Mouse (Mus musculus) cerebellum, postnatal 25 days (tissue): ENCODE results near the gene Rpf1.

Source experiments
- DNase-seq, 2 experiments: peaks; one replicate each; pipeline ENCODE4 v3.0.0; 2021; ENCODE audit warnings: mixed read lengths in 2 of 2

Gene Rpf1

GRCm38 (mm10) chr3:146520798-146521651, at the start of gene Rpf1:
Rpf1 (minus strand) TSS chr3:146521429.
- peak; percentile 92 for DNase-seq

GRCm38 (mm10) chr3:146570939-146571338, 49.7 kb upstream of the Rpf1 start:
- no peak for DNase-seq

GRCm38 (mm10) chr3:146570148-146570782, 49.0 kb upstream of the Rpf1 start, which contains the start of gene Uox:
Uox (plus strand) TSS chr3:146570426.
- DNase-seq: no peak

GRCm38 (mm10) chr3:146569594-146569993, 48.4 kb upstream of the Rpf1 start:
- no peak for DNase-seq

GRCm38 (mm10) chr3:146567884-146568530, 46.8 kb upstream of the Rpf1 start:
- no peak for DNase-seq

- DNase-seq: no peak
Observed at GRCm38 (mm10) chr3:146567366-146567765, 46.1 kb upstream of the Rpf1 start.

- no peak for DNase-seq
Observed at GRCm38 (mm10) chr3:146565065-146565411, 43.8 kb upstream of the Rpf1 start.

- peak; percentile 78 to 90 for DNase-seq
Observed at GRCm38 (mm10) chr3:146564268-146565064, 43.2 kb upstream of the Rpf1 start.

GRCm38 (mm10) chr3:146562936-146563335, 41.7 kb upstream of the Rpf1 start:
- DNase-seq: no peak

GRCm38 (mm10) chr3:146557507-146557906, 36.3 kb upstream of the Rpf1 start:
- DNase-seq: no peak

- DNase-seq: no peak
Observed at GRCm38 (mm10) chr3:146556567-146556966, 35.3 kb upstream of the Rpf1 start.

GRCm38 (mm10) chr3:146554816-146555215, 33.6 kb upstream of the Rpf1 start:
- no peak for DNase-seq

GRCm38 (mm10) chr3:146543632-146544031, 22.4 kb upstream of the Rpf1 start:
- DNase-seq: no peak

GRCm38 (mm10) chr3:146540521-146541273, 19.5 kb upstream of the Rpf1 start:
- no peak for DNase-seq

- DNase-seq: no peak
Observed at GRCm38 (mm10) chr3:146534986-146535385, 13.8 kb upstream of the Rpf1 start.

GRCm38 (mm10) chr3:146528335-146528734, 7.1 kb upstream of the Rpf1 start:
- DNase-seq: no peak

GRCm38 (mm10) chr3:146521652-146522020, 407 bp upstream of the Rpf1 start:
- DNase-seq: no peak

GRCm38 (mm10) chr3:146520226-146520797, 917 bp downstream of the Rpf1 start:
- DNase-seq: no peak

GRCm38 (mm10) chr3:146506711-146507110, 14.5 kb downstream of the Rpf1 start:
- no peak for DNase-seq

- DNase-seq: no peak
Observed at GRCm38 (mm10) chr3:146501601-146502123, 19.6 kb downstream of the Rpf1 start.

GRCm38 (mm10) chr3:146500810-146501201, 20.4 kb downstream of the Rpf1 start:
- no peak for DNase-seq
